Mouse (Mus musculus) limb, embryonic 10.5 days (tissue): ENCODE measurements around the gene Ilf3. TPM values are rescaled to one million over a fixed set of nuclear protein-coding genes. Genes with fewer than 3 reads are reported as not detected.

Source experiments
- DNase-seq: peaks from one replicate; pipeline ENCODE4 v3.0.0-alpha.2; 2017; ENCODE audit warnings: low spot score
- H3K27ac ChIP-seq: fragments of 300-500 bp; sonication (generic); 2 replicates; pipeline ENCODE4 v1.5.1; 2016; ENCODE audit warnings: mild to moderate bottlenecking
- H3K27me3 ChIP-seq: fragments of 300-500 bp; sonication (generic); 2 replicates; pipeline ENCODE4 v1.6.1; 2016; ENCODE audit warnings: low read depth, mild to moderate bottlenecking; ENCODE audit not compliant: poor library complexity, severe bottlenecking
- H3K36me3 ChIP-seq: fragments of 300-500 bp; sonication (generic); 2 replicates; pipeline ENCODE4 v1.6.1; 2016; ENCODE audit warnings: mild to moderate bottlenecking, moderate library complexity
- H3K4me1 ChIP-seq: fragments of 300-500 bp; sonication (generic); 2 replicates; pipeline ENCODE4 v1.6.1; 2016
- H3K4me3 ChIP-seq: fragments of 300-500 bp; sonication (generic); 2 replicates; pipeline ENCODE4 v1.5.1; 2016; ENCODE audit warnings: mild to moderate bottlenecking, moderate library complexity
- H3K9me3 ChIP-seq: fragments of 300-500 bp; sonication (generic); replicated peaks from 2 replicates; pipeline ENCODE4 v1.6.1; 2016; ENCODE audit warnings: mild to moderate bottlenecking
- WGBS: fragments of 180-500 bp; shearing (Covaris S2); methylation state at CpG from one replicate; pipeline ENCODE4 v1.1.7; 2016; 5-methylcytosine and 5-hydroxymethylcytosine counted together
- polyA plus RNA-seq: library from polyadenylated mRNA; unstranded; fragments of >200 nt; fragmentation: Nextera tagmentation; extraction: Ambion mirVana; gene quantifications from 2 replicates; pipeline ENCODE4 v1.2.1, GENCODE M21; 2016

Gene Ilf3
- polyA plus RNA-seq, 1 experiment from 2014 or later: 362 TPM

- H3K27ac ChIP-seq: no peak overlapping the region
- no peak for DNase-seq
- H3K4me3 ChIP-seq: no peak overlapping the region
- 91% methylated on average over 2 of the region's 2 CpGs for WGBS
- no peaks in the 10 kb centered on the region for H3K27me3 ChIP-seq
- no peaks in the 10 kb centered on the region for H3K9me3 ChIP-seq
- H3K36me3 ChIP-seq: peaks cover 7% of the 10 kb centered on the region
- peaks cover 7% of the 10 kb centered on the region for H3K4me1 ChIP-seq
Observed at GRCm38 (mm10) chr9:21453459-21453858, 85.8 kb downstream of the Ilf3 start.

DNA sequence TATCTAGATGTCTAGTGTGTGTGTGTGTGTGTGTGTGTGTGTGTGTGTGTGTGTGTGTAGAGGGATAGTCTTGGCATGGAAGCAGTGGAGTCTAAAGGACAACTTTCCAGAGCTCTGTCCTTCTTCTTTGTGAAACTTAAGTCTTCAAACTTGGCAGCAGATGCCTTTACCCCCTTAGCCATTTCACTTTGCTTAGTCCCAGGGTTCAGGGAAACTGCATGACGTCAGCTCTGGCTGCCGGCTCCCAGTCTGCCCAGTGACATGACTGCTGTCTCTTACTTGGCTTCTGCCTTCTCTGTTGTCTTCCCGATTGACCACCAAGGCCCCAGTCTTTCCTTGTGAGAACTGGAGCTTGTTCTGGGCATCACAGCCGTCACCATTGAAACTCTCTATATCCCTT is 86.9 kb downstream of the Ilf3 start:
- 87% methylated on average over 4 of the region's 4 CpGs for WGBS
- no peak for DNase-seq
- Histone ChIP-seq H3K27ac (no peak overlapping the region), H3K4me1 (peaks cover 7% of the 10 kb centered on the region), H3K9me3 (no peaks in the 10 kb centered on the region), H3K27me3 (no peaks in the 10 kb centered on the region), H3K4me3 (no peak overlapping the region), H3K36me3 (peaks cover 18% of the 10 kb centered on the region)

Other genes starting within 250 kb of the Ilf3 start
- gene Tyk2, start 236.6 kb upstream of the Ilf3 start, polyA plus RNA-seq: 11.5 and 15.3 TPM in 2 replicates
- gene Cdc37, start 217.9 kb upstream of the Ilf3 start, polyA plus RNA-seq: 434 and 487 TPM in 2 replicates
- 3.6 and 4.5 TPM in 2 replicates for gene Pde4a, start 202.2 kb upstream of the Ilf3 start, polyA plus RNA-seq
- 50.4 and 61.7 TPM in 2 replicates for gene Keap1, start 128.5 kb upstream of the Ilf3 start, polyA plus RNA-seq
- 0.15 and 0.33 TPM in 2 replicates for gene S1pr5, start 119.4 kb upstream of the Ilf3 start, polyA plus RNA-seq
- gene Atg4d, start 102.6 kb upstream of the Ilf3 start, polyA plus RNA-seq: 38.5 and 41.3 TPM in 2 replicates
- gene Kri1, start 79.9 kb upstream of the Ilf3 start, polyA plus RNA-seq: 18.9 and 19.1 TPM in 2 replicates
- 32.7 and 38.0 TPM in 2 replicates for gene Cdkn2d, start 76.5 kb upstream of the Ilf3 start, polyA plus RNA-seq
- 7.8 and 8.6 TPM in 2 replicates for gene Ap1m2, start 55.5 kb upstream of the Ilf3 start, polyA plus RNA-seq
- gene Slc44a2, start 47.2 kb upstream of the Ilf3 start, polyA plus RNA-seq: 68.5 and 81.1 TPM in 2 replicates
- 66.2 and 79.0 TPM in 2 replicates for gene Qtrt1, start 44.0 kb downstream of the Ilf3 start, polyA plus RNA-seq
- 71.7 and 79.7 TPM in 2 replicates for gene Dnm2, start 57.0 kb downstream of the Ilf3 start, polyA plus RNA-seq
- gene Tmed1, start 142.4 kb downstream of the Ilf3 start, polyA plus RNA-seq: 130 and 137 TPM in 2 replicates
- gene AB124611, start 158.3 kb downstream of the Ilf3 start, polyA plus RNA-seq: 3.6 and 4.3 TPM in 2 replicates
- 85.8 and 100 TPM in 2 replicates for gene Carm1, start 179.0 kb downstream of the Ilf3 start, polyA plus RNA-seq
- gene Timm29, start 224.9 kb downstream of the Ilf3 start, polyA plus RNA-seq: 30.9 and 35.7 TPM in 2 replicates
- 17.6 and 26.2 TPM in 2 replicates for gene Yipf2, start 225.0 kb downstream of the Ilf3 start, polyA plus RNA-seq
- 169 and 171 TPM in 2 replicates for gene Smarca4, start 248.3 kb downstream of the Ilf3 start, polyA plus RNA-seq